ENCODE assay signal across 8 mouse cellular contexts in genomic region chr5:137268131-137268910, GRCm38 (mm10). TPM values are rescaled to one million over a fixed set of nuclear protein-coding genes. Genes with fewer than 3 reads are reported as not detected.
A peak's percentile ranks its signal among the peaks of the same experiment; 100 is the strongest.
DNase-seq lines count a peak whose midpoint lies in the region; ATAC-seq and TF ChIP-seq lines count a peak whose summit lies in the region.
"Had no signal": no experiment of that assay in that cellular context is flagged by ENCODE, and none has a peak within 500 bp of the region (broad histone marks: within the 10 kb centered on the region; RNA-seq: fewer than 3 reads in every experiment).

No protein-coding gene starts in this region.

- WGBS in bone marrow, adult 2 months, result 14% methylated on average over 16 of the region's 18 CpGs
- WGBS in hindbrain, embryonic 11.5 days, result 36% methylated on average over 17 of the region's 18 CpGs
- WGBS in midbrain, embryonic 14.5 days, result 32% methylated on average over 18 of the region's 18 CpGs

- no peaks in the 10 kb centered on the region for H3K27me3 ChIP-seq in hindbrain, embryonic 11.5 days (ENCODE audit: control insufficient read depth, insufficient read depth, low read length)
- H3K27me3 ChIP-seq in midbrain, embryonic 14.5 days (ENCODE audit: control insufficient read depth, insufficient read depth, low read length), result no peaks in the 10 kb centered on the region

- TF ChIP-seq POLR2A in bone marrow, adult 2 months (IDR thresholded peaks at IDR 0.05; ENCODE audit: borderline replicate concordance, control insufficient read depth, low read depth, low read length), result no peak

- peak overlapping the region; percentile 24; the same call in 1 of the 2 replicates for H3K9ac ChIP-seq in hindbrain, embryonic 11.5 days (ENCODE audit: low read depth, low read length)
- 0 out of 2 replicates have a peak overlapping the region, but pooled peaks have one; percentile 12 for H3K9ac ChIP-seq in midbrain, embryonic 14.5 days (replicated peaks; ENCODE audit: low read length)

- no peak overlapping the region for H3K4me2 ChIP-seq in hindbrain, embryonic 11.5 days (replicated peaks; ENCODE audit: low read depth, low read length)
- peak overlapping the region; percentile 19 for H3K4me2 ChIP-seq in midbrain, embryonic 14.5 days (ENCODE audit: low read length)

- H3K4me3 ChIP-seq in bone marrow, adult 2 months (replicated peaks; ENCODE audit: control insufficient read depth, low read depth, low read length), result peak overlapping the region; percentile 53
- H3K4me3 ChIP-seq in hindbrain, embryonic 11.5 days (ENCODE audit: low read depth, low read length), result no peak overlapping the region
- no peak overlapping the region for H3K4me3 ChIP-seq in midbrain, embryonic 14.5 days (replicated peaks; ENCODE audit: low read depth, low read length)

- no peak for DNase-seq in hindbrain, embryonic 11.5 days (ENCODE audit: low spot score)
- no peak for DNase-seq in midbrain, embryonic 14.5 days
- DNase-seq in adipocyte (ENCODE audit: low spot score), result no peak
- no peak for DNase-seq in gastrocnemius, postnatal 36 days
- DNase-seq in layer of hippocampus, adult 8-10 months (ENCODE audit: low spot score in 2 of 2), result no peak
- DNase-seq: adrenal gland, adult 8-10 months had no signal

- H3K9me3 ChIP-seq in hindbrain, embryonic 11.5 days (ENCODE audit: control insufficient read depth, low read length), result no peaks in the 10 kb centered on the region
- H3K9me3 ChIP-seq in midbrain, embryonic 14.5 days (ENCODE audit: control insufficient read depth, low read length), result no peaks in the 10 kb centered on the region; the same call in 1 of the 2 replicates

- no peak overlapping the region for H3K27ac ChIP-seq in bone marrow, adult 2 months (ENCODE audit: control insufficient read depth, insufficient read depth, low read depth, low read length, poor library complexity)
- no peak overlapping the region for H3K27ac ChIP-seq in hindbrain, embryonic 11.5 days (ENCODE audit: low read depth, low read length)
- no peak overlapping the region for H3K27ac ChIP-seq in midbrain, embryonic 14.5 days (replicated peaks; ENCODE audit: low read depth, low read length)

- TF ChIP-seq CTCF in bone marrow, adult 2 months (IDR thresholded peaks at IDR 0.05; ENCODE audit: control insufficient read depth, insufficient read depth, low read length), result no peak

- H3K4me1 ChIP-seq in bone marrow, adult 2 months (ENCODE audit: control insufficient read depth, insufficient read depth, low read length), result peaks cover 8% of the 10 kb centered on the region
- no peaks in the 10 kb centered on the region for H3K4me1 ChIP-seq in hindbrain, embryonic 11.5 days (replicated peaks; ENCODE audit: control insufficient read depth, insufficient read depth, low read length)
- H3K4me1 ChIP-seq in midbrain, embryonic 14.5 days (ENCODE audit: control insufficient read depth, insufficient read depth, low read length), result no peaks in the 10 kb centered on the region

- peak; percentile 77 for ATAC-seq in CD4-positive, CD25-positive, alpha-beta regulatory T cell, adult 4 months
- ATAC-seq in hindbrain, embryonic 11.5 days (ENCODE audit: low FRiP score), result no peak
- no peak for ATAC-seq in midbrain, embryonic 14.5 days (ENCODE audit: low FRiP score, low TSS enrichment)

- intact Hi-C loops in gastrocnemius, postnatal 36 days (cut with DNase I), result no loop called here

- no peaks in the 10 kb centered on the region for H3K36me3 ChIP-seq in hindbrain, embryonic 11.5 days (ENCODE audit: control insufficient read depth, insufficient read depth, low read length)
- H3K36me3 ChIP-seq in midbrain, embryonic 14.5 days (ENCODE audit: control insufficient read depth, insufficient read depth, low read length), result no peaks in the 10 kb centered on the region

RNA-seq across cellular contexts. Expression of gene Ache, which starts 19.0 kb away (rescaled TPM):
- polyA plus RNA-seq in CD4-positive, CD25-positive, alpha-beta regulatory T cell, adult 4 months (2017; shearing (Covaris generic)), result under 1 TPM in 1 of 2 experiments, not detected in 1; 0.16 TPM
- polyA plus RNA-seq in bone marrow, adult 2 months (2011; ENCODE audit: insufficient read depth, insufficient read length, low replicate concordance, missing spikeins), result 115 and 217 TPM in 2 replicates
- 6.2 and 8.1 TPM in 2 replicates for polyA plus RNA-seq in hindbrain, embryonic 11.5 days (2014; fragmentation: Nextera tagmentation; extraction: Ambion mirVana)
- polyA plus RNA-seq in midbrain, embryonic 14.5 days (2014; fragmentation: Nextera tagmentation; extraction: Ambion mirVana), result 22.2 and 35.7 TPM in 2 replicates
- 10 to 100 TPM; 25.2 to 41.2 TPM for total RNA-seq in gastrocnemius, postnatal 36 days (2021)
- 10 to 100 TPM; 61.0 to 73.5 (median 63.6) TPM for total RNA-seq in layer of hippocampus, adult 8-10 months (2022)

RNA-seq across cellular contexts. Expression of gene Ufsp1, which starts 26.1 kb away (rescaled TPM):
- polyA plus RNA-seq in CD4-positive, CD25-positive, alpha-beta regulatory T cell, adult 4 months (2017; shearing (Covaris generic)), result 1 to 10 TPM in 1 of 2 experiments, under 1 TPM in 1; 0.65 to 1.3 TPM
- 74.0 and 131 TPM in 2 replicates for polyA plus RNA-seq in bone marrow, adult 2 months (2011; ENCODE audit: insufficient read depth, insufficient read length, low replicate concordance, missing spikeins)
- polyA plus RNA-seq in hindbrain, embryonic 11.5 days (2014; fragmentation: Nextera tagmentation; extraction: Ambion mirVana), result 8.6 and 9.0 TPM in 2 replicates
- polyA plus RNA-seq in midbrain, embryonic 14.5 days (2014; fragmentation: Nextera tagmentation; extraction: Ambion mirVana), result 13.7 and 18.3 TPM in 2 replicates
- total RNA-seq in gastrocnemius, postnatal 36 days (2021), result 10 to 100 TPM; 17.6 to 25.1 TPM
- total RNA-seq in layer of hippocampus, adult 8-10 months (2022), result 10 to 100 TPM in 3 of 4 experiments, 1 to 10 TPM in 1; 7.4 to 14.7 (median 12.7) TPM

RNA-seq across cellular contexts. Expression of gene Srrt, which starts 39.2 kb away (rescaled TPM):
- 10 to 100 TPM; 60.2 to 63.7 TPM for polyA plus RNA-seq in CD4-positive, CD25-positive, alpha-beta regulatory T cell, adult 4 months (2017; shearing (Covaris generic))
- 304 and 461 TPM in 2 replicates for polyA plus RNA-seq in bone marrow, adult 2 months (2011; ENCODE audit: insufficient read depth, insufficient read length, low replicate concordance, missing spikeins)
- 138 and 140 TPM in 2 replicates for polyA plus RNA-seq in hindbrain, embryonic 11.5 days (2014; fragmentation: Nextera tagmentation; extraction: Ambion mirVana)
- polyA plus RNA-seq in midbrain, embryonic 14.5 days (2014; fragmentation: Nextera tagmentation; extraction: Ambion mirVana), result 82.0 and 95.9 TPM in 2 replicates
- 10 to 100 TPM; 27.7 to 39.8 TPM for total RNA-seq in gastrocnemius, postnatal 36 days (2021)
- 100 to 1,000 TPM; 220 to 278 (median 242) TPM for total RNA-seq in layer of hippocampus, adult 8-10 months (2022)

RNA-seq across cellular contexts. Expression of gene Trip6, which starts 45.9 kb away (rescaled TPM):
- 1 to 10 TPM; 1.0 to 1.7 TPM for polyA plus RNA-seq in CD4-positive, CD25-positive, alpha-beta regulatory T cell, adult 4 months (2017; shearing (Covaris generic))
- 9.0 and 15.5 TPM in 2 replicates for polyA plus RNA-seq in bone marrow, adult 2 months (2011; ENCODE audit: insufficient read depth, insufficient read length, low replicate concordance, missing spikeins)
- 27.4 and 28.6 TPM in 2 replicates for polyA plus RNA-seq in hindbrain, embryonic 11.5 days (2014; fragmentation: Nextera tagmentation; extraction: Ambion mirVana)
- polyA plus RNA-seq in midbrain, embryonic 14.5 days (2014; fragmentation: Nextera tagmentation; extraction: Ambion mirVana), result 12.0 and 12.9 TPM in 2 replicates
- total RNA-seq in gastrocnemius, postnatal 36 days (2021), result 1 to 10 TPM; 3.7 to 4.1 TPM
- 1 to 10 TPM; 6.1 to 8.0 (median 6.7) TPM for total RNA-seq in layer of hippocampus, adult 8-10 months (2022)

RNA-seq across cellular contexts. Expression of gene Muc3a, which starts 56.1 kb away (rescaled TPM):
- 1 to 10 TPM; 8.0 to 9.5 TPM for polyA plus RNA-seq in CD4-positive, CD25-positive, alpha-beta regulatory T cell, adult 4 months (2017; shearing (Covaris generic))
- polyA plus RNA-seq in bone marrow, adult 2 months (2011; ENCODE audit: insufficient read depth, insufficient read length, low replicate concordance, missing spikeins), result 6.0 and 9.9 TPM in 2 replicates
- polyA plus RNA-seq in hindbrain, embryonic 11.5 days (2014; fragmentation: Nextera tagmentation; extraction: Ambion mirVana), result 0.14 TPM in 1 of 2 replicates, not detected in the other
- polyA plus RNA-seq in midbrain, embryonic 14.5 days (2014; fragmentation: Nextera tagmentation; extraction: Ambion mirVana), result 0.14 and 0.30 TPM in 2 replicates
- under 1 TPM; 0.17 to 0.31 TPM for total RNA-seq in gastrocnemius, postnatal 36 days (2021)
- 1 to 10 TPM; 3.4 to 6.4 (median 4.9) TPM for total RNA-seq in layer of hippocampus, adult 8-10 months (2022)
